Mouse (Mus musculus): ENCODE measurements around the gene Pea15a. TPM values are rescaled to one million over a fixed set of nuclear protein-coding genes. Genes with fewer than 3 reads are reported as not detected.
A peak's percentile ranks its signal among the peaks of the same experiment; 100 is the strongest.

Gene Pea15a
- total RNA-seq, 2 experiments from 2014 or later: 20.2 to 33.2 TPM

- no peak for DNase-seq (ENCODE audit: low spot score)
Measured at GRCm38 (mm10) chr1:172204814-172205740, 1.5 kb downstream of the Pea15a start.

GRCm38 (mm10) chr1:172204033-172204813, 2.4 kb downstream of the Pea15a start:
- no peak for DNase-seq (ENCODE audit: low spot score)

- DNase-seq (ENCODE audit: low spot score): no peak
Measured at GRCm38 (mm10) chr1:172203566-172203965, 3.0 kb downstream of the Pea15a start.

- no peak for DNase-seq (ENCODE audit: low spot score)
Measured at GRCm38 (mm10) chr1:172202894-172203522, 3.6 kb downstream of the Pea15a start.

GRCm38 (mm10) chr1:172201967-172202880, 4.4 kb downstream of the Pea15a start:
- no peak for DNase-seq (ENCODE audit: low spot score)

- no peak for DNase-seq (ENCODE audit: low spot score)
Measured at GRCm38 (mm10) chr1:172200871-172201447, 5.6 kb downstream of the Pea15a start.

- DNase-seq (ENCODE audit: low spot score): no peak
Measured at GRCm38 (mm10) chr1:172200161-172200560, 6.4 kb downstream of the Pea15a start.

- no peak for DNase-seq (ENCODE audit: low spot score)
Measured at GRCm38 (mm10) chr1:172198996-172199395, 7.6 kb downstream of the Pea15a start.

GRCm38 (mm10) chr1:172198316-172198715, 8.3 kb downstream of the Pea15a start:
- no peak for DNase-seq (ENCODE audit: low spot score)

- DNase-seq (ENCODE audit: low spot score): no peak
Measured at GRCm38 (mm10) chr1:172197851-172198250, 8.8 kb downstream of the Pea15a start.

GRCm38 (mm10) chr1:172197146-172197545, 9.5 kb downstream of the Pea15a start:
- no peak for DNase-seq (ENCODE audit: low spot score)

GRCm38 (mm10) chr1:172194435-172194834, 12.2 kb downstream of the Pea15a start:
- no peak for DNase-seq (ENCODE audit: low spot score)

GRCm38 (mm10) chr1:172192217-172192616, 14.4 kb downstream of the Pea15a start:
- DNase-seq (ENCODE audit: low spot score): no peak

- DNase-seq (ENCODE audit: low spot score): no peak
Measured at GRCm38 (mm10) chr1:172191578-172191977, 15.0 kb downstream of the Pea15a start.

GRCm38 (mm10) chr1:172188891-172189290, 17.7 kb downstream of the Pea15a start:
- peak; percentile 38 for DNase-seq (ENCODE audit: low spot score)

- no peak for DNase-seq (ENCODE audit: low spot score)
Measured at GRCm38 (mm10) chr1:172186401-172187289, 20.0 kb downstream of the Pea15a start.

GRCm38 (mm10) chr1:172183915-172184314, 22.7 kb downstream of the Pea15a start:
- no peak for DNase-seq (ENCODE audit: low spot score)

GRCm38 (mm10) chr1:172183056-172183455, 23.5 kb downstream of the Pea15a start:
- no peak for DNase-seq (ENCODE audit: low spot score)

- DNase-seq (ENCODE audit: low spot score): no peak
Measured at GRCm38 (mm10) chr1:172181777-172182176, 24.8 kb downstream of the Pea15a start.

Data from gastrocnemius, adult 18-20 months (tissue).